Mouse (Mus musculus): ENCODE results near the gene Fgd5. TPM values are rescaled to one million over a fixed set of nuclear protein-coding genes. Genes with fewer than 3 reads are reported as not detected.

Fgd5 gene
- polyA plus RNA-seq, 2 experiments: 1.5 to 1.6 TPM

DNA sequence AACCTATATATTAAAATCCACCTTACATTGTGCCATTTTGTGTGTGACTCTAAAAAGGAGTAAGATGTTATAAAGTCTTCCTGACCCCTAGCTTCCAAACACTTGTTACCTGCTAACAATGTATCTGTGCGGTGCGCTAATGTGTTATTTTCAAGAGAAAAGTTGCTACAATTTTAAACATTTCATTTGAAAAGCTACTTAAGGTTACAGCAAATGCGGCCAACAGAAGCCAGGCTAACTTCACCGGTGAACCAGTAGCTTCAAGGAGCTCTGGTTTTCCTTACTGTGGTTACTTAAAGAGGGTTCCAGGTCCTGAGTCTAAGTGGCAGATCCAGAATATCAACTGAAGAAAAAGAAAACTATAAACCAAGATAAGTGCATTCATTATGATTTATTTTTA is 111.3 kb downstream of the Fgd5 start:
- peaks cover 21 to 23% of the 10 kb centered on the region in 2 experiments for H3K4me1 ChIP-seq (replicated peaks; ENCODE audit: control insufficient read depth in 2 of 2, insufficient read depth in 2 of 2, low read length in 1 of 2)
- TF ChIP-seq EP300 (IDR thresholded peaks at IDR 0.05; ENCODE audit: low read depth): no peak
- no peak for TF ChIP-seq CTCF (IDR thresholded peaks at IDR 0.05; ENCODE audit: low read depth)
- no peaks in the 10 kb centered on the region for H3K9me3 ChIP-seq (ENCODE audit: control insufficient read depth, low read length)
- H3K36me3 ChIP-seq (replicated peaks; ENCODE audit: control insufficient read depth, insufficient read depth, low read depth): no peaks in the 10 kb centered on the region
- ATAC-seq (ENCODE audit: insufficient read depth) (no peak), DNase-seq (ENCODE audit: low read depth in 3 of 3, low spot score in 3 of 3) (no peak)
- no peaks in the 10 kb centered on the region for H3K27me3 ChIP-seq (ENCODE audit: control insufficient read depth, insufficient read depth, low read length)
- H3K4me3 ChIP-seq (ENCODE audit: insufficient read depth in 1 of 2, low read depth in 2 of 2, low read length in 2 of 2): peak overlapping the region in 1 of 2 experiments; percentile 80; a peak in 1 of 4 replicates
- H3K4me2 ChIP-seq (ENCODE audit: low read depth): peak overlapping the region; percentile 94
- H3K27ac ChIP-seq: no peak overlapping the region
- WGBS (ENCODE audit: insufficient replicate concordance): 91% methylated on average over 4 of the region's 4 CpGs
- no peak overlapping the region for H3K9ac ChIP-seq (replicated peaks)

DNA sequence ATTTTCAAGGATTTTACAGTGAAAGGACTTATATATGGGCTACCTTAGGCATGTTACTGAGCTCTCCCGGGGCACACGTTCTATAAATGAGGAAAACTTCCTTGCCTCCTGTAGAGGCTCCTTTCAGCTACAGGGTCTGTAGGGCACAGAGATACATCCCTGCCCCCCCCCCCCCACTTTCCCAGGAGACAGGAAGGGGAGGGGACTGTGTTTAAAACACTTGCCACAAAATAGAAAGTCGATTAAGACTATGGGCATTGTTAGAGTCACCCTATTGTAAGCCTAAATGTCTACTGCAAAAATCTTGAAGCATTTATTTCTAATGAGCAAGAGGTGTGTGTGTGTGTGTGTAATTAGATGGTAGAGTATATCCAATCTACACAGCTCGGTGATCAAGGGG is 111.8 kb downstream of the Fgd5 start:
- ATAC-seq (ENCODE audit: insufficient read depth) (no peak), DNase-seq (ENCODE audit: low read depth in 3 of 3, low spot score in 3 of 3) (no peak)
- Histone ChIP-seq H3K36me3 (replicated peaks; ENCODE audit: control insufficient read depth, insufficient read depth, low read depth) (no peaks in the 10 kb centered on the region), H3K9me3 (ENCODE audit: control insufficient read depth, low read length) (no peaks in the 10 kb centered on the region), H3K4me3 (ENCODE audit: insufficient read depth in 1 of 2, low read depth in 2 of 2, low read length in 2 of 2) (peak overlapping the region; percentile 80 to 90), H3K27ac (peak overlapping the region; percentile 36; the same call in 1 of the 2 replicates), H3K4me1 (replicated peaks; ENCODE audit: control insufficient read depth in 2 of 2, insufficient read depth in 2 of 2, low read length in 1 of 2) (peaks cover 25 to 26% of the 10 kb centered on the region in 2 experiments), H3K9ac (replicated peaks) (peak overlapping the region; percentile 91), H3K4me2 (ENCODE audit: low read depth) (peak overlapping the region; percentile 94), H3K27me3 (ENCODE audit: control insufficient read depth, insufficient read depth, low read length) (no peaks in the 10 kb centered on the region)
- 3% methylated on average over 4 of the region's 4 CpGs for WGBS (ENCODE audit: insufficient replicate concordance)
- TF ChIP-seq EP300 (IDR thresholded peaks at IDR 0.05; ENCODE audit: low read depth) (no peak), CTCF (IDR thresholded peaks at IDR 0.05; ENCODE audit: low read depth) (no peak)

DNA sequence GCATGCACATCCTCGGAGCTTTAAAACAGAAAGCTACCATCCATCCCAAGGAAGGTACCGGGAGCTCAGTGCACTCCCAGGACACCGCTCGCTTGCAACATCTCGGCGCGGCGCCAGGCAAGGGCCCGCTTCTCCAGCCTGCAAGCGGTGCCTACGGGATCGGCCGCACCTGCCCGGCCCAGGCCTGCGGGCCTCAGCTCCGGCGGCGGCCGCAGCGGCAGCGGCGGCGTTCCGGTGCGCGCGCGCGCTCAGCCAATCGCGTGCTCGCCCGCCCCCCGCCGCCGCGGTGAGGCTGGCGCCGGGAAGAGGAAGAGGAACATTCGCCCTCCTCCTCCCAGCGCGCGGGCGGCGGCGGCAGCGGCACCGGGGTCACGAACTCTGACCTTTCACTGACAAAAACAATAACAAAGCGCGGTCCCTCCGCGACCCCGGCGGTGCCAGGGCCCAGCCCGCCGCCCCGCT is 112.5 kb downstream of the Fgd5 start, which contains the start of gene Nr2c2:
Gene Nr2c2 (plus strand): TSS at position 261 of the 462 bp plus-strand sequence.
- peak within 1 kb of the TSS; percentile 91 for H3K9ac ChIP-seq (replicated peaks)
- H3K4me2 ChIP-seq (ENCODE audit: low read depth): peak within 1 kb of the TSS; percentile 94
- ATAC-seq (ENCODE audit: insufficient read depth) (peak; percentile 58), DNase-seq (ENCODE audit: low read depth in 3 of 3, low spot score in 3 of 3) (peak; percentile 53 to 68 (median 65))
- H3K36me3 ChIP-seq (replicated peaks; ENCODE audit: control insufficient read depth, insufficient read depth, low read depth): no peaks in the 10 kb centered on the region
- peaks cover 25 to 30% of the 10 kb centered on the region in 2 experiments for H3K4me1 ChIP-seq (replicated peaks; ENCODE audit: control insufficient read depth in 2 of 2, insufficient read depth in 2 of 2, low read length in 1 of 2)
- H3K4me3 ChIP-seq (ENCODE audit: insufficient read depth in 1 of 2, low read depth in 2 of 2, low read length in 2 of 2): peak within 1 kb of the TSS; percentile 80 to 90
- no peaks in the 10 kb centered on the region for H3K27me3 ChIP-seq (ENCODE audit: control insufficient read depth, insufficient read depth, low read length)
- H3K27ac ChIP-seq: peak within 1 kb of the TSS; percentile 84
- TF ChIP-seq CTCF (IDR thresholded peaks at IDR 0.05; ENCODE audit: low read depth) (no peak), EP300 (IDR thresholded peaks at IDR 0.05; ENCODE audit: low read depth) (no peak)
- no peaks in the 10 kb centered on the region for H3K9me3 ChIP-seq (ENCODE audit: control insufficient read depth, low read length)
- 0% methylated on average over 54 of the region's 58 CpGs for WGBS (ENCODE audit: insufficient replicate concordance)

DNA sequence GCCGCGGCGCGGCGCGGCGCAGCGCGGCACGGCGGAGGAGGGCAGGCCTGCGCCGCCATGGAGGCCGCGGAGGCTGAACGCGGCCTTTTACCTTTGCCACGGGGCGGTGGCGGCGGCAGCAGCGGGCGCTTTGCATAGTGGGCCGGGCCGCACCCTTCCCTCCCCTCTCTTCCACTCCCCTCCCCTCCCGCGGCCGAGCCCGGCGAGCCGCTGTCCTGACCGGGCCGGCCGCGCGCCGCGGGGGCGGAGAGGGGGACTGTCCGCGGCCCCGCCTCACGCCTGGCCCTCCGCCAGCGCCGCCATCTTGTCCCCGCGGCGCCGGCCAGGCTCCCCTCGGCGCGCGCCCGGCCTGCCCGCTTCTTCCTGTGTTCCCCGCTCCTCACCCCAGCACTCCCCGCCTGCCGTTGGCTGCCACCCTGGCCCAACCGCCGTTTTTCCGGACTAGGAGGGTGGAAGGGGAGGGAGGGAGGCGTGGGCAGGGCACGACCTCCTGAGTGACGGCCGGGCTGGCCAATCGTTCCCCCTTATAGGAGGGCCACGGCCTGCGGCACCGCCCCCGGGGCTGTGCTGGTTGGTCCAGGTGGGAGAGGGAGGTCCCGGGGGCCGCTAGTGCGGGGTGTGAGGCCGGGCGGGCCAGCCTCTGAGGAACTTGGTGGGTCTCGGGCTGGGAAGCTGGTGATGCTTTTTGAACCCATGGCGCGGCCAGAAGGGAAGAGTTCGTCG is 113.2 kb downstream of the Fgd5 start:
- Histone ChIP-seq H3K36me3 (replicated peaks; ENCODE audit: control insufficient read depth, insufficient read depth, low read depth) (no peaks in the 10 kb centered on the region), H3K9me3 (ENCODE audit: control insufficient read depth, low read length) (no peaks in the 10 kb centered on the region), H3K27ac (peak overlapping the region; percentile 84), H3K9ac (replicated peaks) (peak overlapping the region; percentile 91), H3K4me2 (ENCODE audit: low read depth) (peak overlapping the region; percentile 94), H3K4me1 (replicated peaks; ENCODE audit: control insufficient read depth in 2 of 2, insufficient read depth in 2 of 2, low read length in 1 of 2) (peaks cover 25 to 33% of the 10 kb centered on the region in 2 experiments), H3K27me3 (ENCODE audit: control insufficient read depth, insufficient read depth, low read length) (no peaks in the 10 kb centered on the region), H3K4me3 (ENCODE audit: insufficient read depth in 1 of 2, low read depth in 2 of 2, low read length in 2 of 2) (peak overlapping the region; percentile 80 to 90)
- DNase-seq (ENCODE audit: low read depth in 3 of 3, low spot score in 3 of 3): peak; percentile 96 to 97 (median 97)
- peak; percentile 97 for ATAC-seq (ENCODE audit: insufficient read depth)
- TF ChIP-seq CTCF (IDR thresholded peaks at IDR 0.05; ENCODE audit: low read depth) (no peak), EP300 (IDR thresholded peaks at IDR 0.05; ENCODE audit: low read depth) (peak; percentile 19; the same call in 1 of the 2 replicates)
- WGBS (ENCODE audit: insufficient replicate concordance): under 1% methylated on average over 62 of the region's 81 CpGs

DNA sequence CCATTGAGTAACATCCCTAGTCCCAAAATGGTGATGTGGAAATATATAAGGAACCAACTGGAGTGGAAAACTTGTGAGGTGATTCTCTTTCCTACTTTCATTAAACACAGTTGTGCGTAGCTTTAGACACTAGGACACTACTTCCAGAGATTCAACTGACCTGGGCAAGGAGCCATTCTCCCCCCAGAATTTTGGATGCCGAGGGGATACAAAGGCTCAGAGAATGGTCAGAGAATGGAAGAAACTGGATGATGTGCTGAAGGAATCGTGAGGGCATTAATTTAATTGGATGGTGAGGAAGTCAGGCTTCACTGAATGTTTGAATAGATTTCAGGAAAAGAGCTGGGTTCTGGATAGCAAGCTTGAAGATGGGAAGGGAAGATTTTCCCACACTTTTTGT is 114.1 kb downstream of the Fgd5 start:
- peak overlapping the region; percentile 80 to 87 for H3K4me3 ChIP-seq (ENCODE audit: insufficient read depth in 1 of 2, low read depth in 2 of 2, low read length in 2 of 2)
- 28% methylated on average over 3 of the region's 3 CpGs for WGBS (ENCODE audit: insufficient replicate concordance)
- H3K36me3 ChIP-seq (replicated peaks; ENCODE audit: control insufficient read depth, insufficient read depth, low read depth): no peaks in the 10 kb centered on the region
- H3K4me1 ChIP-seq (replicated peaks; ENCODE audit: control insufficient read depth in 2 of 2, insufficient read depth in 2 of 2, low read length in 1 of 2): peaks cover 25 to 33% of the 10 kb centered on the region in 2 experiments
- H3K27ac ChIP-seq: peak overlapping the region; percentile 84
- H3K9ac ChIP-seq (replicated peaks): peak overlapping the region; percentile 91
- H3K27me3 ChIP-seq (ENCODE audit: control insufficient read depth, insufficient read depth, low read length): no peaks in the 10 kb centered on the region
- H3K9me3 ChIP-seq (ENCODE audit: control insufficient read depth, low read length): no peaks in the 10 kb centered on the region
- DNase-seq (ENCODE audit: low read depth in 3 of 3, low spot score in 3 of 3): no peak
- ATAC-seq (ENCODE audit: insufficient read depth): no peak
- TF ChIP-seq EP300 (IDR thresholded peaks at IDR 0.05; ENCODE audit: low read depth) (no peak), CTCF (IDR thresholded peaks at IDR 0.05; ENCODE audit: low read depth) (no peak)
- peak overlapping the region; percentile 94 for H3K4me2 ChIP-seq (ENCODE audit: low read depth)

All from liver, embryonic 14.5 days (tissue).